Mouse (Mus musculus) macrophage (primary cell): ENCODE data around the gene Prpf18. TPM values are rescaled to one million over a fixed set of nuclear protein-coding genes. Genes with fewer than 3 reads are reported as not detected.
"Not testable (repeated sequence)": the region's sequence is repeated elsewhere in the genome, so short reads cannot be mapped to it uniquely, and the experiment has no call there.

Experiments used
- H3K27ac ChIP-seq: fragments of 350-480 bp; formaldehyde crosslinking; 2 replicates; pipeline ENCODE4 v1.9.0; 2021
- H3K36me3 ChIP-seq: fragments of 350-480 bp; formaldehyde crosslinking; 2 replicates; pipeline ENCODE4 v1.9.0; 2021; ENCODE audit errors: inconsistent target
- H3K4me3 ChIP-seq: fragments of 350-480 bp; formaldehyde crosslinking; 2 replicates; pipeline ENCODE4 v1.9.0; 2021; ENCODE audit errors: inconsistent target
- H3K79me2 ChIP-seq: fragments of 350-480 bp; formaldehyde crosslinking; 2 replicates; pipeline ENCODE4 v1.9.0; 2021; ENCODE audit errors: inconsistent target
- WGBS: methylation state at CpG from one replicate; pipeline ENCODE4 v1.1.7; 2026; ENCODE audit warnings: inconsistent platforms; ENCODE audit not compliant: missing documents; 5-methylcytosine and 5-hydroxymethylcytosine counted together
- polyA plus RNA-seq: library from polyadenylated mRNA; stranded (reverse); fragments of 250-400 nt; gene quantifications from 3 replicates; pipeline ENCODE4 v1.2.4, GENCODE M21; 2018; ENCODE audit warnings: inconsistent platforms

Prpf18 gene
- polyA plus RNA-seq, 1 experiment from 2014 or later = 18.9 TPM

GRCm38 (mm10) chr2:4626911-4627310 is 25.0 kb downstream of the Prpf18 start:
- 89% methylated on average over 3 of the region's 3 CpGs for WGBS
- H3K4me3 ChIP-seq = no peak overlapping the region
- H3K27ac ChIP-seq = no peak overlapping the region
- H3K36me3 ChIP-seq = peaks cover 52% of the 10 kb centered on the region; the same call in 1 of the 2 replicates
- no peaks in the 10 kb centered on the region for H3K79me2 ChIP-seq

- no peaks in the 10 kb centered on the region for H3K79me2 ChIP-seq
- no peak overlapping the region for H3K27ac ChIP-seq
- WGBS = 97% methylated on average over 3 of the region's 3 CpGs
- peaks cover 18% of the 10 kb centered on the region; the same call in 1 of the 2 replicates for H3K36me3 ChIP-seq
- no peak overlapping the region for H3K4me3 ChIP-seq
These were observed 30.4 kb downstream of the Prpf18 start for GRCm38 (mm10) chr2:4621471-4621985.

DNA sequence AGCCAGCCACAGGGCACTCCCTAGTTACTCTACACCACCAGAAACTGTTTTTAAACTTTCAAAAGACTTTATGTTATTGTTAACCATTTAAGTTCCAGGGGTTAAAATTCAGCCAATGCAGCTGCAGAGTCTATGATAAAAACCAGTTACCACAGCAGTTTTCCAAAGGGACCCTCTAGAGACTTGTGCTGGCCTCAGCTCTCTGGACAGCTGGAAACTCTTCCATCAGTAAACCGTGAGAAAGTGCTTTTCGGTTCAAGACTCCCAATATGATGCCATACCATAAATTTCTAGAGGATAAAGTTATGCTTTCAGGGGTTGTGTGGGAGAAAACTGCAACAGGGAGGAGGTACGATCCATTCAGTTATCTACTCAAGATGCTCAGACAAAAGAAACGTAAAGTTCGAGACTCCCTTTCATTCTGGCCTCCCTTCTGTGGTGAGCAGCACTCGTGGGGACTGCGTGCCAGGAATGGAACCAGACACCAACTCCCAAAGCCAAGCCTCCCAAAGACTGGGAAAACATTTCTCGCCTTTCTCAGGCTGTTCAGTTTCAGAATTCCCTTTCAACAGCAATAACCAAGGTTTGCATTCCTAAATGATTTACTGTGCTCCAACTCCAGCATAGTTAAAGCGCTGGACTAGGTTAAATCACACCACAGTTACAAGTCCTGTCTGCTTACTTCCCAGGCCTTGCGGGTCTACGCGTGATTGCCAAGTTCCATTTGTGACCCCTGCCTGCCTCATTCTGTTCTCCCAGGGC is 31.1 kb downstream of the Prpf18 start:
- WGBS = 94% methylated on average over 12 of the region's 12 CpGs
- no peak overlapping the region for H3K27ac ChIP-seq

DNA sequence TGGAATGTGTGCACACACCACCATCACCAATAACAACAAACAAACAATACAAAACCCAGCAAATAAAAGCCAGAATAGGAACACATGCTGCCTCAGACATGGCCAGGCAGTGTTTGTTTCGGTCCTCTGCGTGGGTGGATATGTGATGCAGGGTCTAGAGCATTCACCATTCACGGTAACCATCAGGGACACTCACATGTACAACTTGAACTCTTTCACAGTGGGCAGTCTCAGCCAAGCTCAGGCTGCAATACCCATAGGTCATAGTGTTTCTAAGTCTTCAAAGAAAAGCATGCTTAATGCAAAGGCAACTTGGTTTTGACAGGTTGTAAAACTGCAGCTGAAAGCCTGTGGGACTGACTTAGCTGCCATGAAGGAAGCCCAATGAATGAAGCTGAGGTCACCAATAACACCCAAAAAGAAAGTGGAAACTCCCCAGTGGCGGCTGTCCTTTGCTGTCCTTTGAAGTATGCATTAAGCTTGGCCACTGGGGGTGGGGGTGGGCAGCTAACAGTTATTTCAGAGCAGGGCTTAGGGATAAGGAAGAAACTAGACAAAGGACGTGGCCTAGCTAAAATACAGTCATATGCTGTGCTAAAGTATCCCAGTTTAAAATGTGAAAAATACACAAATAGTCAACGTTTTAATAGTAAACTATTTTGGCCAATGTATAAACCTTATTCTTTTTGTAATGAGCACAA is 31.9 kb downstream of the Prpf18 start:
- H3K36me3 ChIP-seq = peaks cover 15% of the 10 kb centered on the region; the same call in 1 of the 2 replicates
- WGBS = 79% methylated on average over 6 of the region's 6 CpGs
- H3K79me2 ChIP-seq = no peaks in the 10 kb centered on the region
- no peak overlapping the region for H3K4me3 ChIP-seq
- no peak overlapping the region for H3K27ac ChIP-seq

More for the DNA sequence above, 31.1 kb downstream of the Prpf18 start:
- Histone ChIP-seq H3K79me2 (no peaks in the 10 kb centered on the region), H3K36me3 (peaks cover 18% of the 10 kb centered on the region; the same call in 1 of the 2 replicates), H3K4me3 (no peak overlapping the region)

DNA sequence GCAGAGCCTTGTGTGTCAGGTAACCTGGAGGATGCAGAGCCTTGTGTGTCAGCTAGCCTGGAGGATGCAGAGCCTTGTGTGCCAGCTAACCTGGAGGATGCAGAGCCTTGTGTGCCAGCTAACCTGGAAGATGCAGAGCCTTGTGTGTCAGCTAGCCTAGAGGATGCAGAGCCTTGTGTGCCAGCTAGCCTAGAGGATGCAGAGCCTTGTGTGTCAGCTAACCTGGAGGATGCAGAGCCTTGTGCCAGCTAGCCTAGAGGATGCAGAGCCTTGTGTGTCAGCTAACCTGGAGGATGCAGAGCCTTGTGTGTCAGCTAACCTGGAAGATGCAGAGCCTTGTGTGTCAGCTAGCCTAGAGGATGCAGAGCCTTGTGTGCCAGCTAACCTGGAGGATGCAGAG is 32.8 kb downstream of the Prpf18 start:
- H3K36me3 ChIP-seq = peaks cover 14% of the 10 kb centered on the region; the same call in 1 of the 2 replicates

GRCm38 (mm10) chr2:4616995-4617394 is 34.9 kb downstream of the Prpf18 start:
- no peak overlapping the region for H3K4me3 ChIP-seq
- peaks cover 12% of the 10 kb centered on the region for H3K36me3 ChIP-seq
- no peaks in the 10 kb centered on the region for H3K79me2 ChIP-seq
- WGBS = 94% methylated on average over 4 of the region's 4 CpGs
- no peak overlapping the region for H3K27ac ChIP-seq

More for the DNA sequence above, 32.8 kb downstream of the Prpf18 start:
- H3K4me3 ChIP-seq, H3K27ac ChIP-seq, H3K79me2 ChIP-seq: not testable (repeated sequence)

- no peaks in the 10 kb centered on the region for H3K79me2 ChIP-seq
- WGBS = 97% methylated on average over 2 of the region's 2 CpGs
- no peak overlapping the region for H3K27ac ChIP-seq
- no peak overlapping the region for H3K4me3 ChIP-seq
- H3K36me3 ChIP-seq = peaks cover 31% of the 10 kb centered on the region
These were observed 36.8 kb downstream of the Prpf18 start for GRCm38 (mm10) chr2:4615014-4615546.

DNA sequence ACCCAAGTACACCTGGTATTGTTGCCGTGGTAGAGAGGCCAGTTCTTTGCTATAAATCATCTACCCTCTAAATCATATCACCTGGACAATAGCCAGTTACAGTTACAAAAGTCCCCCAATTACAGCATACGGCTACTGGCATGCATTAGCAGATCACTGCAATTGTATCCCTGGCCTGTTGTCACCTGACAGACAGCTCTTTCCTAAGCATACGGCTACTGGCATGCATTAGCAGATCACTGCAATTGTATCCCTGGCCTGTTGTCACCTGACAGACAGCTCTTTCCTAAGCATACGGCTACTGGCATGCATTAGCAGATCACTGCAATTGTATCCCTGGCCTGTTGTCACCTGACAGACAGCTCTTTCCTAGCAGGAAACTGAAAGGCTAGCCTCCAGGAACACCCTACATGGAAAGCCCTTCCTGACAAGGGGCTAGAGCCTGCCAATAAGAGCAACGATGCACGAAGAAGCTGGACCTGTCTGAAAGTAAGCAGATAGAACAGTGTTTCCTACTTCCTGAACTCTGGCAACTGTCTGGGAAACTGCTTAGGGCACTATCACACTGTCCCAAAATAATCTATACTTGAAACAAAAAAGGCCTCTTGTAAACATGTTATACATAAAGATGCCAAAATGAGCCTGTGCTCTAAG is 37.5 kb downstream of the Prpf18 start:
- H3K4me3 ChIP-seq, H3K27ac ChIP-seq, H3K79me2 ChIP-seq: not testable (repeated sequence)
- H3K36me3 ChIP-seq = peaks cover 38% of the 10 kb centered on the region
- WGBS = 65% methylated on average over 3 of the region's 6 CpGs

GRCm38 (mm10) chr2:4611704-4612103 is 40.2 kb downstream of the Prpf18 start:
- no peak overlapping the region for H3K4me3 ChIP-seq
- WGBS = 83% methylated on average over 10 of the region's 10 CpGs
- no peak overlapping the region for H3K27ac ChIP-seq
- H3K36me3 ChIP-seq = peaks cover 65% of the 10 kb centered on the region
- no peaks in the 10 kb centered on the region for H3K79me2 ChIP-seq

GRCm38 (mm10) chr2:4611295-4611694 is 40.6 kb downstream of the Prpf18 start:
- WGBS = 91% methylated on average over 6 of the region's 6 CpGs
- no peak overlapping the region for H3K27ac ChIP-seq
- H3K36me3 ChIP-seq = peaks cover 69% of the 10 kb centered on the region
- H3K79me2 ChIP-seq = no peaks in the 10 kb centered on the region
- no peak overlapping the region for H3K4me3 ChIP-seq

- Histone ChIP-seq H3K4me3 (no peak overlapping the region), H3K27ac (no peak overlapping the region), H3K79me2 (no peaks in the 10 kb centered on the region; the same call in 1 of the 2 replicates), H3K36me3 (peaks cover 88% of the 10 kb centered on the region)
- WGBS = 97% methylated on average over 10 of the region's 10 CpGs
These were observed 42.5 kb downstream of the Prpf18 start for GRCm38 (mm10) chr2:4609433-4609832.

GRCm38 (mm10) chr2:4608253-4608652 is 43.7 kb downstream of the Prpf18 start:
- H3K36me3 ChIP-seq = peaks cover 89% of the 10 kb centered on the region
- no peak overlapping the region for H3K27ac ChIP-seq
- H3K79me2 ChIP-seq = no peaks in the 10 kb centered on the region; the same call in 1 of the 2 replicates
- WGBS = 94% methylated on average over 3 of the region's 3 CpGs
- no peak overlapping the region for H3K4me3 ChIP-seq

GRCm38 (mm10) chr2:4606559-4606958 is 45.4 kb downstream of the Prpf18 start:
- no peak overlapping the region for H3K27ac ChIP-seq
- H3K4me3 ChIP-seq = no peak overlapping the region
- no peaks in the 10 kb centered on the region; the same call in 1 of the 2 replicates for H3K79me2 ChIP-seq
- peaks cover 90% of the 10 kb centered on the region for H3K36me3 ChIP-seq
- WGBS = 100% methylated on average over 3 of the region's 3 CpGs

- Histone ChIP-seq H3K27ac (no peak overlapping the region), H3K79me2 (no peaks in the 10 kb centered on the region; the same call in 1 of the 2 replicates), H3K4me3 (no peak overlapping the region), H3K36me3 (peaks cover 89% of the 10 kb centered on the region)
- WGBS = 94% methylated on average over 33 of the region's 33 CpGs
These were observed 48.5 kb downstream of the Prpf18 start for GRCm38 (mm10) chr2:4603361-4603945.
